Mouse (Mus musculus) liver, adult (tissue): Measurements from ENCODE around the gene Gdpd5.
A peak's percentile ranks its signal among the peaks of the same experiment; 100 is the strongest.

ENCODE experiments used
- GATA4 ChIP-seq: IDR thresholded peaks from 2 replicates; pipeline ENCODE4 v1.6.1; 2014; ENCODE audit warnings: mild to moderate bottlenecking, low read length; ENCODE audit not compliant: insufficient replicate concordance

Gdpd5 gene

GRCm38 (mm10) chr7:99381214-99382087 lies at the start of gene Gdpd5:
TSS of gene Gdpd5 (plus strand) at chr7:99381414.
- TF ChIP-seq GATA4, result no peak

GRCm38 (mm10) chr7:99332774-99333480 lies 48.3 kb upstream of the Gdpd5 start:
- no peak for TF ChIP-seq GATA4

GRCm38 (mm10) chr7:99340736-99341135 lies 40.5 kb upstream of the Gdpd5 start:
- no peak for TF ChIP-seq GATA4

- TF ChIP-seq GATA4, result no peak
These were observed 37.6 kb upstream of the Gdpd5 start for GRCm38 (mm10) chr7:99343577-99343976.

GRCm38 (mm10) chr7:99347268-99347667 lies 33.9 kb upstream of the Gdpd5 start:
- TF ChIP-seq GATA4, result no peak

- TF ChIP-seq GATA4, result no peak
These were observed 32.3 kb upstream of the Gdpd5 start for GRCm38 (mm10) chr7:99348883-99349282.

GRCm38 (mm10) chr7:99349782-99350720 lies 31.2 kb upstream of the Gdpd5 start:
- no peak for TF ChIP-seq GATA4

GRCm38 (mm10) chr7:99351104-99351801 lies 30.0 kb upstream of the Gdpd5 start:
- TF ChIP-seq GATA4, result no peak

- no peak for TF ChIP-seq GATA4
These were observed 29.3 kb upstream of the Gdpd5 start for GRCm38 (mm10) chr7:99351802-99352517.

- no peak for TF ChIP-seq GATA4
These were observed 28.5 kb upstream of the Gdpd5 start, which contains the start of gene Serpinh1 for GRCm38 (mm10) chr7:99352526-99353400. TSS of gene Serpinh1 (minus strand) at chr7:99353239.

GRCm38 (mm10) chr7:99355731-99356131 lies 25.5 kb upstream of the Gdpd5 start:
- no peak for TF ChIP-seq GATA4

GRCm38 (mm10) chr7:99356244-99356930 lies 24.8 kb upstream of the Gdpd5 start:
- no peak for TF ChIP-seq GATA4

- 0 out of 2 replicates have a peak, but pooled peaks have one; percentile 15 for TF ChIP-seq GATA4
These were observed 24.0 kb upstream of the Gdpd5 start for GRCm38 (mm10) chr7:99357201-99357600.

GRCm38 (mm10) chr7:99358371-99358770 lies 22.8 kb upstream of the Gdpd5 start:
- TF ChIP-seq GATA4, result no peak
